Mouse (Mus musculus) heart, embryonic 11.5 days (tissue): ENCODE results near the gene Gm21974. TPM values are rescaled to one million over a fixed set of nuclear protein-coding genes. Genes with fewer than 3 reads are reported as not detected.

Experiments used
- ATAC-seq: fragments of 200-750 bp; cut with Nextera tagmentation; replicated peaks from 2 replicates; pipeline ENCODE4 v1.8.0; 2017; ENCODE audit warnings: moderate library complexity; ENCODE audit not compliant: insufficient number of reproducible peaks, low FRiP score, low TSS enrichment
- H3K27ac ChIP-seq: fragments of 300-500 bp; sonication (generic); 2 replicates; pipeline ENCODE4 v1.5.1; 2014; ENCODE audit warnings: mild to moderate bottlenecking, low read depth, low read length
- H3K27me3 ChIP-seq: fragments of 300-500 bp; sonication (generic); 2 replicates; pipeline ENCODE4 v1.6.1; 2014; ENCODE audit warnings: mild to moderate bottlenecking, low read length, mixed read lengths; ENCODE audit not compliant: control insufficient read depth, insufficient read depth
- H3K36me3 ChIP-seq: fragments of 300-500 bp; sonication (generic); 2 replicates; pipeline ENCODE4 v1.6.1; 2014; ENCODE audit warnings: mild to moderate bottlenecking, low read length, moderate library complexity, mixed read lengths; ENCODE audit not compliant: control insufficient read depth, insufficient read depth
- H3K4me1 ChIP-seq: fragments of 300-500 bp; sonication (generic); 2 replicates; pipeline ENCODE4 v1.6.1; 2014; ENCODE audit warnings: low read length; ENCODE audit not compliant: control insufficient read depth, insufficient read depth
- H3K4me2 ChIP-seq: fragments of 300-500 bp; sonication (generic); 2 replicates; pipeline ENCODE4 v1.6.1; 2014; ENCODE audit warnings: mild to moderate bottlenecking, moderate library complexity
- H3K4me3 ChIP-seq: fragments of 300-500 bp; sonication (generic); 2 replicates; pipeline ENCODE4 v1.5.1; 2014; ENCODE audit warnings: low read depth, low read length
- H3K9ac ChIP-seq: fragments of 300-500 bp; sonication (generic); 2 replicates; pipeline ENCODE4 v1.6.1; 2014; ENCODE audit warnings: mild to moderate bottlenecking, low read depth, low read length, moderate library complexity
- H3K9me3 ChIP-seq: fragments of 300-500 bp; sonication (generic); replicated peaks from 2 replicates; pipeline ENCODE4 v1.6.1; 2016; ENCODE audit warnings: low read length; ENCODE audit not compliant: control insufficient read depth
- WGBS: fragments of 180-500 bp; shearing (Covaris S2); extraction: QIAGEN DNeasy Blood & Tissue Kit; methylation state at CpG from one replicate; pipeline ENCODE4 v1.1.7; 2014; ENCODE audit not compliant: insufficient replicate concordance; 5-methylcytosine and 5-hydroxymethylcytosine counted together
- polyA plus RNA-seq: library from polyadenylated mRNA; unstranded; fragments of >200 nt; fragmentation: Nextera tagmentation; extraction: Ambion mirVana; gene quantifications from 2 replicates; pipeline ENCODE4 v1.2.1, GENCODE M21; 2014

Gm21974 gene
- polyA plus RNA-seq, 1 experiment from 2014 or later = not detected

- Histone ChIP-seq H3K9me3 (no peaks in the 10 kb centered on the region), H3K9ac (no peak overlapping the region), H3K27me3 (no peaks in the 10 kb centered on the region), H3K36me3 (peaks cover 60% of the 10 kb centered on the region), H3K27ac (no peak overlapping the region), H3K4me2 (no peak overlapping the region), H3K4me3 (no peak overlapping the region), H3K4me1 (peaks cover 15% of the 10 kb centered on the region)
- no peak for ATAC-seq
- WGBS = 94% methylated on average over 9 of the region's 9 CpGs
Measured at GRCm38 (mm10) chr7:127879301-127879700, 16.0 kb downstream of the Gm21974 start.

- Histone ChIP-seq H3K9ac (peak within 1 kb of the TSS; percentile 98), H3K4me2 (peak within 1 kb of the TSS; percentile 88), H3K4me1 (peaks cover 13% of the 10 kb centered on the region), H3K9me3 (no peaks in the 10 kb centered on the region), H3K27ac (peak within 1 kb of the TSS; percentile 99), H3K36me3 (peaks cover 36% of the 10 kb centered on the region), H3K4me3 (peak within 1 kb of the TSS; percentile 92), H3K27me3 (no peaks in the 10 kb centered on the region)
- WGBS = under 1% methylated on average over 58 of the region's 60 CpGs
- ATAC-seq = peak; percentile 55
Measured at GRCm38 (mm10) chr7:127876467-127877348, 18.5 kb downstream of the Gm21974 start, which contains the start of gene Zfp668. Gene Zfp668 (minus strand): TSS chr7:127876828.

- Histone ChIP-seq H3K4me2 (peak within 1 kb of the TSS; percentile 88), H3K27ac (peak within 1 kb of the TSS; percentile 99), H3K9ac (peak within 1 kb of the TSS; percentile 98), H3K4me3 (peak within 1 kb of the TSS; percentile 92), H3K36me3 (peaks cover 29% of the 10 kb centered on the region), H3K9me3 (no peaks in the 10 kb centered on the region), H3K27me3 (no peaks in the 10 kb centered on the region), H3K4me1 (peaks cover 13% of the 10 kb centered on the region)
- peak; percentile 83 for ATAC-seq
- WGBS = under 1% methylated on average over 40 of the region's 41 CpGs
Measured at GRCm38 (mm10) chr7:127876041-127876466, 19.2 kb downstream of the Gm21974 start, which contains the start of gene Zfp646. Gene Zfp646 (plus strand): TSS chr7:127876221.

DNA sequence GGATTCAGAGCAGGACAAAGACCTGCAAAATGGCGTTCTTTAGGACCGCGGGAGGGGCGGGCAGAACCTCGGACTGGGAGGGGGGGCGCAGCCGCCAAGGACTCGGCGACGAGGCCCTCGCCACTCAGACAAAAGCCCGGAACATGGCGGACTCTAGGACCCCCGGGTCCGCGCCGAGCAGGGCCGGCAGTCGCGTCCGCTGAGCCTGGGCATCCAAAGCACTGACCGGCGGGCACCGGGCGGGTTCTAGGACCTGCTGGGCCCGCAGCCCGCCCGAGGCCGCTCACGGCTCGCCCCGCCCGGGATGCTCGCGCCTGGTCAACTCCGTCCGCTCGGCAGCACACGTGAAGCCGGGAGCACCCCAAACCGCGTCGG lies 19.6 kb downstream of the Gm21974 start:
- peak; percentile 89 for ATAC-seq
- under 1% methylated on average over 43 of the region's 43 CpGs for WGBS
- H3K36me3 ChIP-seq = peaks cover 25% of the 10 kb centered on the region
- H3K27me3 ChIP-seq = no peaks in the 10 kb centered on the region
- peak overlapping the region; percentile 92 for H3K4me3 ChIP-seq
- no peaks in the 10 kb centered on the region for H3K9me3 ChIP-seq
- peaks cover 13% of the 10 kb centered on the region for H3K4me1 ChIP-seq
- peak overlapping the region; percentile 88 for H3K4me2 ChIP-seq
- H3K9ac ChIP-seq = peak overlapping the region; percentile 98
- peak overlapping the region; percentile 99 for H3K27ac ChIP-seq

GRCm38 (mm10) chr7:127874812-127875626 lies 20.2 kb downstream of the Gm21974 start:
- no peaks in the 10 kb centered on the region for H3K9me3 ChIP-seq
- H3K4me1 ChIP-seq = peaks cover 13% of the 10 kb centered on the region
- WGBS = 5% methylated on average over 20 of the region's 20 CpGs
- H3K4me2 ChIP-seq = peak overlapping the region; percentile 88
- peak overlapping the region; percentile 92 for H3K4me3 ChIP-seq
- H3K27ac ChIP-seq = peak overlapping the region; percentile 99
- H3K36me3 ChIP-seq = peaks cover 19% of the 10 kb centered on the region
- ATAC-seq = peak; percentile 15; the same call in 1 of the 2 replicates
- H3K9ac ChIP-seq = peak overlapping the region; percentile 98
- no peaks in the 10 kb centered on the region for H3K27me3 ChIP-seq

GRCm38 (mm10) chr7:127870136-127870821 lies 25.0 kb downstream of the Gm21974 start:
- no peak overlapping the region for H3K27ac ChIP-seq
- H3K4me2 ChIP-seq = no peak overlapping the region
- no peaks in the 10 kb centered on the region for H3K27me3 ChIP-seq
- peaks cover 24% of the 10 kb centered on the region for H3K36me3 ChIP-seq
- H3K9me3 ChIP-seq = no peaks in the 10 kb centered on the region
- no peak overlapping the region for H3K9ac ChIP-seq
- no peak for ATAC-seq
- WGBS = 78% methylated on average over 5 of the region's 5 CpGs
- peaks cover 8% of the 10 kb centered on the region for H3K4me1 ChIP-seq
- no peak overlapping the region for H3K4me3 ChIP-seq

GRCm38 (mm10) chr7:127869149-127869810 lies 26.0 kb downstream of the Gm21974 start:
- 84% methylated on average over 3 of the region's 3 CpGs for WGBS
- Histone ChIP-seq H3K27ac (no peak overlapping the region), H3K9ac (no peak overlapping the region), H3K4me1 (peaks cover 4% of the 10 kb centered on the region), H3K4me2 (no peak overlapping the region), H3K4me3 (no peak overlapping the region), H3K36me3 (peaks cover 24% of the 10 kb centered on the region), H3K9me3 (no peaks in the 10 kb centered on the region), H3K27me3 (no peaks in the 10 kb centered on the region)
- ATAC-seq = no peak
